Mouse (Mus musculus): ENCODE results near the gene Plcd1.

The Plcd1 gene

GRCm38 (mm10) chr9:119025263-119025662 is 68.0 kb downstream of the Plcd1 start:
- no peak for DNase-seq (ENCODE audit: low read depth, low spot score)

GRCm38 (mm10) chr9:119021731-119022130 is 71.6 kb downstream of the Plcd1 start:
- no peak for DNase-seq (ENCODE audit: low read depth, low spot score)

All from mesoderm, embryonic 11.5 days (tissue).